Mouse (Mus musculus) bone marrow macrophage, adult 2 months (primary cell): ENCODE data around the gene Prpsap1.

Experiments
- CTCF ChIP-seq: IDR thresholded peaks from 2 replicates; pipeline ENCODE4 v1.5.1; 2012; ENCODE audit warnings: low read depth, mild to moderate bottlenecking, low read length, moderate library complexity
- POLR2A ChIP-seq: IDR thresholded peaks from 2 replicates; pipeline ENCODE4 v1.6.1; 2012; ENCODE audit warnings: mild to moderate bottlenecking, low read depth, low read length, borderline replicate concordance

- no peak for TF ChIP-seq CTCF
- no peak for TF ChIP-seq POLR2A
These were observed 51.7 kb downstream of the Prpsap1 start for GRCm38 (mm10) chr11:116442129-116442866.
